Mouse (Mus musculus): ENCODE results near the gene Olfr26. TPM values are rescaled to one million over a fixed set of nuclear protein-coding genes. Genes with fewer than 3 reads are reported as not detected.
"Not testable (repeated sequence)": the region's sequence is repeated elsewhere in the genome, so short reads cannot be mapped to it uniquely, and the experiment has no call there.

Olfr26 gene
- total and polyA plus RNA-seq, 3 experiments: not detected

DNA sequence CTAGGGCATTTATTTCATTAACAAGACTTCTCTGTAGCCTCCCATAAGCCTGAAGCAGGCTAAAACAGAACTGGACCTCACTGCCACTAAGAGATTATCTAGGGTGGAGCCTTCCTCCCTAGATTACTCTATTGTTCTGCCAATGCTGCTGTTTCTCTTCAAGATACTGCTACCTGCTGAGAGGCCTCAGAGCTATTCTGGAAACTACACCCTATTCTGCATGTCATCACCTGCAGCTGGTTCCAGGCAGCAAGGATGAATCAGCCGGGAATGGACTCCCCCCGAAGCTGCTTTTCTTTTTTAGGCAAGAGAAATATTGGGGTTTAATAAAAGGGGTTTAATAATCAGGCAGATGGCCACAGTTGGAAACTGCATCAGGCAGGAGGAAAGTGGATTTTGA is 21.8 kb upstream of the Olfr26 start:
- H3K4me3 ChIP-seq (ENCODE audit: control insufficient read depth in 1 of 2, insufficient read depth in 1 of 2, low read depth in 2 of 2, low read length in 2 of 2): no peak overlapping the region
- no peaks in the 10 kb centered on the region for H3K36me3 ChIP-seq (ENCODE audit: control insufficient read depth in 1 of 2, insufficient read depth in 2 of 2, low read length in 2 of 2)
- no peak overlapping the region for H3K27ac ChIP-seq (ENCODE audit: control insufficient read depth, low read depth, low read length)
- no peaks in the 10 kb centered on the region for H3K27me3 ChIP-seq (ENCODE audit: control insufficient read depth in 1 of 2, insufficient read depth in 2 of 2, low read length in 2 of 2)
- no peaks in the 10 kb centered on the region for H3K9me3 ChIP-seq (replicated peaks; ENCODE audit: insufficient read depth, low read length)
- no peak for DNase-seq (ENCODE audit: low read depth, low spot score)
- no peak overlapping the region for H3K9ac ChIP-seq (ENCODE audit: control insufficient read depth, low read depth, low read length, poor library complexity, severe bottlenecking)
- TF ChIP-seq RAD21 (IDR thresholded peaks at IDR 0.05; ENCODE audit: low read depth, low read length) (no peak), ELF1 (IDR thresholded peaks at IDR 0.05; ENCODE audit: low read depth, low read length) (no peak)
- no peaks in the 10 kb centered on the region for H3K79me2 ChIP-seq (ENCODE audit: control insufficient read depth, insufficient read depth, low read length, poor library complexity)
- H3K4me1 ChIP-seq (ENCODE audit: control insufficient read depth in 1 of 2, insufficient read depth in 2 of 2, low read length in 2 of 2): no peaks in the 10 kb centered on the region

DNA sequence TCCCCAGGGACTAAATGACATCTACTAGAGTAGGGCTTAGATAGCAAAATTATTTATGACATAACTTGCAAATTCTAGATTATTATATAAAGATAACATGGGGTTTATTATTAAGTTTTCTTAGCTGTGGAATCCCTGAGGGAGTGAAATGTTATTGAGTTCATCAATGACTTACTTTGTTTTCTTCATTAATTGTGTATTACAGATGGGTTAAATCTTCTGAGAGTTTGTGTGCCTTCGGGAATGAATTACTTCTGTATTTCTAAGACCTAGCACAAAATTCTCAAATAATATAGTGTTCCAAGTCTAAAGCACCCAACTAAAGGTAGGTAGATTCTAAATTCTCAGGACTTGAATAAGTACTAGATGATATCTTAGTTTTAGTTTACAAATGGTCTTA is 10.7 kb upstream of the Olfr26 start, which contains the start of gene Olfr924:
Gene Olfr924, plus strand, starts transcription at position 301 of the 400 bp plus-strand sequence.
- H3K27ac ChIP-seq (ENCODE audit: control insufficient read depth, low read depth, low read length): no peak within 1 kb of the TSS
- no peak for TF ChIP-seq KAT2A (conservative IDR thresholded peaks at IDR 0.05; ENCODE audit: low read depth, low read length)
- no peak for TF ChIP-seq SMC3 (IDR thresholded peaks at IDR 0.05; ENCODE audit: low read depth, low read length)
- no peak for TF ChIP-seq NRF1 (IDR thresholded peaks at IDR 0.05; ENCODE audit: insufficient read depth, low read depth, low read length, poor library complexity, severe bottlenecking)
- TF ChIP-seq MEF2A (IDR thresholded peaks at IDR 0.05; ENCODE audit: extremely low read depth, insufficient replicate concordance, low read depth, low read length, poor library complexity, severe bottlenecking): no peak
- no peak for TF ChIP-seq CHD1 (IDR thresholded peaks at IDR 0.05; ENCODE audit: low read depth, low read length)
- no peak for TF ChIP-seq SIN3A (IDR thresholded peaks at IDR 0.05; ENCODE audit: low read length)
- TF ChIP-seq RAD21 (IDR thresholded peaks at IDR 0.05; ENCODE audit: low read depth, low read length): no peak
- TF ChIP-seq E2F4 (IDR thresholded peaks at IDR 0.05; ENCODE audit: borderline replicate concordance, low read depth, low read length): no peak
- H3K79me2 ChIP-seq (ENCODE audit: control insufficient read depth, insufficient read depth, low read length, poor library complexity): no peaks in the 10 kb centered on the region
- no peak for DNase-seq (ENCODE audit: low read depth, low spot score)
- no peaks in the 10 kb centered on the region for H3K36me3 ChIP-seq (ENCODE audit: control insufficient read depth in 1 of 2, insufficient read depth in 2 of 2, low read length in 2 of 2)
- H3K9ac ChIP-seq (ENCODE audit: control insufficient read depth, low read depth, low read length, poor library complexity, severe bottlenecking): no peak within 1 kb of the TSS
- H3K4me3 ChIP-seq (ENCODE audit: control insufficient read depth in 1 of 2, insufficient read depth in 1 of 2, low read depth in 2 of 2, low read length in 2 of 2): no peak within 1 kb of the TSS
- H3K4me1 ChIP-seq (ENCODE audit: control insufficient read depth in 1 of 2, insufficient read depth in 2 of 2, low read length in 2 of 2): no peaks in the 10 kb centered on the region
- no peaks in the 10 kb centered on the region for H3K9me3 ChIP-seq (replicated peaks; ENCODE audit: insufficient read depth, low read length)
- no peaks in the 10 kb centered on the region for H3K27me3 ChIP-seq (ENCODE audit: control insufficient read depth in 1 of 2, insufficient read depth in 2 of 2, low read length in 2 of 2)

DNA sequence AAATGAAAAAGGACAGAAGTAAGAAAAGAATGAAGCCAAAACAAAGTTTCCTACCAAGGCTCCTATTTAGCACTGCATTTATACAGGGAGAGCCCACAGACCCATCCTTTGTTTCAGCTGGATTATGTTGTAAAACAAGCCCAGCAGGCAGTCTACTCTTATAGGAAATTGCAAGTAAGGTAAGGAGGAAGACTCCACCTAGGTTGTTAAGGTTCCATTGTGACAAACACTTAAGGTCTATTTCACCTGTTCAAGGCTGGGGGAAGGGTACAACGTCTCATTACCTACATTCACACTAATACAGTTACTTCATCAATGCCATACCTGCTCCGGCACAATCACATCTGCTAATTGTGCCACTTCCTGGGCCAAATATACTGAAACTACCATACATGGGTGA is 20.0 kb downstream of the Olfr26 start:
- H3K4me3 ChIP-seq (ENCODE audit: control insufficient read depth in 1 of 2, insufficient read depth in 1 of 2, low read depth in 2 of 2, low read length in 2 of 2); H3K27ac ChIP-seq (ENCODE audit: control insufficient read depth, low read depth, low read length); H3K79me2 ChIP-seq (ENCODE audit: control insufficient read depth, insufficient read depth, low read length, poor library complexity); H3K4me1 ChIP-seq (ENCODE audit: control insufficient read depth in 1 of 2, insufficient read depth in 2 of 2, low read length in 2 of 2); H3K36me3 ChIP-seq (ENCODE audit: control insufficient read depth in 1 of 2, insufficient read depth in 2 of 2, low read length in 2 of 2); H3K9me3 ChIP-seq (replicated peaks; ENCODE audit: insufficient read depth, low read length); H3K9ac ChIP-seq (ENCODE audit: control insufficient read depth, low read depth, low read length, poor library complexity, severe bottlenecking); DNase-seq (ENCODE audit: low read depth, low spot score); H3K27me3 ChIP-seq (ENCODE audit: control insufficient read depth in 1 of 2, insufficient read depth in 2 of 2, low read length in 2 of 2): not testable (repeated sequence)
